Mouse (Mus musculus): ENCODE data around the gene Fhit. TPM values are rescaled to one million over a fixed set of nuclear protein-coding genes. Genes with fewer than 3 reads are reported as not detected.
A peak's percentile ranks its signal among the peaks of the same experiment; 100 is the strongest.

The Fhit gene
- total and polyA plus RNA-seq, 2 experiments from 2014 or later = 2.5 to 12.5 TPM

DNA sequence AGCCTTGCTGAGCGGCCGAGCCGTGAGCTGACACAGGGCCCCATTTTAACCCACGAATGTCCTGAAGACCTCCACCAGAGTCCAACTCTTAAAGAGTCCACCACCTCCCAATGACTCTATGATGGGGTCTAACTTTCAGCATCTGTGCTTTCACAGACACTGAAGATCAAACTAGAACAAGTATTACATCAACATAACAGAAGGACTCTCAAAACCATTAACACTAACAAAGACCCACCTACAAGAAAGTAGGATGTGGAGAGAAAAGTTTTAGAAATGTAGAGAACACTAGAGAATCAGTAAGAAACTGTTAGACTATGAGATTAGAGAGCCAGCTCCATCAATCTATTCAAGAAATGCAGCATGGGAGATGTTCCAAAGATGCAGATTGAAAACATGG lies 501.6 kb downstream of the Fhit start:
- WGBS = 93% methylated on average over 4 of the region's 4 CpGs

DNA sequence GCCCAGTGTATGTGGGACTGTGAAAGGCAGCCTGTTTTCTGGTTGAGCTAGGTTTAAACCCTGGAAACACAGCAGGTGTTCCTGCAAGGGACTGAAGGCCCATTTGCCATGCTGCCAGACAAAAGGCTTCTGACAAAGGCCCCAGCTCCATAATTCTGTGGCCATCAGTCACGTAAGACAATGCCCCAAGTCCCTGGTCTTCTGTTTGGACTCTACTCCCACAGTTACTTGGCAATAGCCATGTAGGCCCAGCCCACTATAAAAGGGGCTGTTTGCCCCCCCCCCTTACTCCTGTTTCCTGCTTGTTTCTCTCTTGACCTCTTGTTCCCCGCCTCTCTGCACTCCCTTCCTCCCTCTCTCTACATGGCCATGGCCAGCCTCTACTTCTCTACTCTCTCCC lies 502.5 kb downstream of the Fhit start:
- H3K4me1 ChIP-seq (ENCODE audit: insufficient read depth, low read length) = no peaks in the 10 kb centered on the region
- H3K27ac ChIP-seq = no peak overlapping the region
- no peak for DNase-seq (ENCODE audit: low spot score)
- 35% methylated on average over 2 of the region's 2 CpGs for WGBS
- H3K9me3 ChIP-seq (ENCODE audit: low read length) = no peaks in the 10 kb centered on the region
- TF ChIP-seq CTCF (IDR thresholded peaks at IDR 0.05; ENCODE audit: low read depth) = no peak
- no peak overlapping the region for H3K9ac ChIP-seq (replicated peaks; ENCODE audit: low read length)
- H3K36me3 ChIP-seq (ENCODE audit: insufficient read depth, low read length) = no peaks in the 10 kb centered on the region
- no peak overlapping the region for H3K4me2 ChIP-seq (ENCODE audit: low read depth, low read length)
- no peaks in the 10 kb centered on the region for H3K27me3 ChIP-seq (ENCODE audit: insufficient read depth, low read length)
- 0 out of 2 replicates have a peak, but pooled peaks have one; percentile 35 for ATAC-seq
- no peak overlapping the region for H3K4me3 ChIP-seq (ENCODE audit: low read length)

More for the DNA sequence above, 501.6 kb downstream of the Fhit start:
- Histone ChIP-seq H3K9ac (replicated peaks; ENCODE audit: low read length) (no peak overlapping the region), H3K27ac (no peak overlapping the region), H3K27me3 (ENCODE audit: insufficient read depth, low read length) (no peaks in the 10 kb centered on the region), H3K4me2 (ENCODE audit: low read depth, low read length) (no peak overlapping the region), H3K9me3 (ENCODE audit: low read length) (no peaks in the 10 kb centered on the region), H3K4me3 (ENCODE audit: low read length) (no peak overlapping the region), H3K4me1 (ENCODE audit: insufficient read depth, low read length) (no peaks in the 10 kb centered on the region), H3K36me3 (ENCODE audit: insufficient read depth, low read length) (no peaks in the 10 kb centered on the region)
- ATAC-seq (no peak), DNase-seq (ENCODE audit: low spot score) (no peak)
- TF ChIP-seq CTCF (IDR thresholded peaks at IDR 0.05; ENCODE audit: low read depth) = no peak

DNA sequence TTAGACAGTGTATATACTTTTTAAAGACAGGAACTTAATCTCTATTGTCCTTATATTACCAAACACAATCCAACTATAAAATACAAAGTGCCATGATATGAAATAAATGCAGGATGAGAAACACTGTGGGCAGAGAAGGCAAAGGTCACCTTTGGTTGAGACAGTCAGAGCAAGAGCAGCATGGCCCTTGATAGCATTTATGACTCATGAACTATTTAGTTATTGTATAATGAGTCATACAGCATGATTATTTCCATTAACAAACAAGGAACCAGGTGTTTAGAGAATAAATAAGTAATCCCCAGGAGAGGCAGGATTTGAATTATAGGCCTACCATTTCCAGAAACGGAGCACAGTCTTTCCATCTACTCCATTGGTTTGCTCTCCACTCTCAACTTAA lies 503.6 kb downstream of the Fhit start:
- ATAC-seq = no peak
- Histone ChIP-seq H3K9ac (replicated peaks; ENCODE audit: low read length) (no peak overlapping the region), H3K9me3 (ENCODE audit: low read length) (no peaks in the 10 kb centered on the region), H3K4me1 (ENCODE audit: insufficient read depth, low read length) (no peaks in the 10 kb centered on the region), H3K4me2 (ENCODE audit: low read depth, low read length) (no peak overlapping the region), H3K4me3 (ENCODE audit: low read length) (no peak overlapping the region), H3K36me3 (ENCODE audit: insufficient read depth, low read length) (no peaks in the 10 kb centered on the region), H3K27ac (no peak overlapping the region), H3K27me3 (ENCODE audit: insufficient read depth, low read length) (no peaks in the 10 kb centered on the region)
- no peak for DNase-seq (ENCODE audit: low spot score)
- TF ChIP-seq CTCF (IDR thresholded peaks at IDR 0.05; ENCODE audit: low read depth) = no peak
- 88% methylated on average over 1 of the region's 1 CpGs for WGBS

DNA sequence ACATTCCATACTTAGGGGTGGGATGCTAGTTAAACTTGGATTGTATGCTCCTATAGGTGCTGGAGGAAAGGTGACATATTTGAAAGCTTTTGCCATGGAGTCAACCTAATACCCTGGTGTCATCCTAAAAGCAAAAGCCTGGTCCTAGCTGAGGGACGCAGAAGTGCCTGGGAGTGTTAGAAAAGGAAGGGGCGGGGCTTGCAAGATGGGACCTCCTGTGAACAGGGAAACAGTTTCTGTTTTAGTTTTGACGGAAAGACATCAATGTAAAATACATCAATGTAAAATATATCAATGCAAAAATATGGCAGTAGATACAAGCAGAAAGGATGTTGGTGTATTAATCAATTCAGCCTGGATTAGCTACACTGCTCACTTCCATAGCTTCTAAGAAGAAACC lies 504.5 kb downstream of the Fhit start:
- H3K9me3 ChIP-seq (ENCODE audit: low read length) = no peaks in the 10 kb centered on the region
- WGBS = 90% methylated on average over 3 of the region's 3 CpGs

DNA sequence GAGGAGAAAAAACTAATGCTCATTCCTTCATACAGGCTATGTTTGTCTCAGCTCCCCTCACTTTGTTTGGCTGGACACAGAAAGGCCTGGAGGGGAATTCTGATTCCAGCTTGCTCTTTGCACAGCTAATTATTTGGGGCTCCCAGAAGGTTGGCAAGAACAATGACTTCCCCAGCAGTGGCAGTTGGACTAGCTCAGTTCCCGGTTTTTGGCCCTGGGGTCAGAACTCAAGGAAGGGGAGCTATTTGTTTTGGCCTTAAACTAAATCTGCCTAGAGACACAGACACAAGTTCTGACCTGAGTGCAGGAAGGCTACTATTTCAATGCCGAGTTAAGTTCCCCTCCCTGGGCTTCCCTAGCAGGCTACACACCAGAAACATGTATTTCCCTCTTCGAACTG lies 506.0 kb downstream of the Fhit start:
- H3K9me3 ChIP-seq (ENCODE audit: low read length) = no peaks in the 10 kb centered on the region
- no peak for ATAC-seq
- no peaks in the 10 kb centered on the region for H3K27me3 ChIP-seq (ENCODE audit: insufficient read depth, low read length)
- H3K27ac ChIP-seq = no peak overlapping the region
- H3K4me2 ChIP-seq (ENCODE audit: low read depth, low read length) = no peak overlapping the region
- peak; percentile 30 for DNase-seq (ENCODE audit: low spot score)
- WGBS = 46% methylated on average over 3 of the region's 3 CpGs
- no peaks in the 10 kb centered on the region for H3K4me1 ChIP-seq (ENCODE audit: insufficient read depth, low read length)
- no peaks in the 10 kb centered on the region for H3K36me3 ChIP-seq (ENCODE audit: insufficient read depth, low read length)
- no peak for TF ChIP-seq CTCF (IDR thresholded peaks at IDR 0.05; ENCODE audit: low read depth)
- no peak overlapping the region for H3K4me3 ChIP-seq (ENCODE audit: low read length)
- no peak overlapping the region for H3K9ac ChIP-seq (replicated peaks; ENCODE audit: low read length)

More for the DNA sequence above, 504.5 kb downstream of the Fhit start:
- no peak for ATAC-seq
- H3K4me1 ChIP-seq (ENCODE audit: insufficient read depth, low read length) = no peaks in the 10 kb centered on the region
- H3K36me3 ChIP-seq (ENCODE audit: insufficient read depth, low read length) = no peaks in the 10 kb centered on the region
- H3K9ac ChIP-seq (replicated peaks; ENCODE audit: low read length) = no peak overlapping the region
- no peak overlapping the region for H3K4me2 ChIP-seq (ENCODE audit: low read depth, low read length)
- no peak overlapping the region for H3K4me3 ChIP-seq (ENCODE audit: low read length)
- no peaks in the 10 kb centered on the region for H3K27me3 ChIP-seq (ENCODE audit: insufficient read depth, low read length)
- no peak for TF ChIP-seq CTCF (IDR thresholded peaks at IDR 0.05; ENCODE audit: low read depth)
- H3K27ac ChIP-seq = no peak overlapping the region
- DNase-seq (ENCODE audit: low spot score) = no peak

DNA sequence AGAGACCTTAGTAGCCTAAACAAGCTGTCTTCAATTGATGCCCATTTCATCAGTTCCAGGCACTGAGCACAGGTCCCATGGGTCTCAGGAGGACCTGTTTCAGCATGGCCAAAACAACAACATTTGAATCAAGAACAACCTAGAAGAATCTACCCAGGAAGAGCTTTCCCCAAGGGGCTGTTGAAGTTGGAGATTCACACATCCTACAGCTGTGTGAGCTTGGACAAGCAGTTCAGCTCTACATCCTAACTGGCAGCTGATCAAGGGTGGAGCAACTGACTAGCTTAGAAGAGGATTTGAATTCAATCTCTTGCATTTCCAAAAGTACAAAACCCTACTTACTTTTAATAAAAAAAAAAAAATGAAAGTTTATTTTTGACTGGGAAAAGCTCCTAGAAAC lies 514.0 kb downstream of the Fhit start:
- H3K27me3 ChIP-seq (ENCODE audit: insufficient read depth, low read length) = no peaks in the 10 kb centered on the region
- no peak overlapping the region for H3K4me2 ChIP-seq (ENCODE audit: low read depth, low read length)
- H3K4me3 ChIP-seq (ENCODE audit: low read length) = no peak overlapping the region
- no peaks in the 10 kb centered on the region for H3K9me3 ChIP-seq (ENCODE audit: low read length)
- DNase-seq (ENCODE audit: low spot score) (no peak), ATAC-seq (no peak)
- H3K4me1 ChIP-seq (ENCODE audit: insufficient read depth, low read length) = no peaks in the 10 kb centered on the region
- no peak for TF ChIP-seq CTCF (IDR thresholded peaks at IDR 0.05; ENCODE audit: low read depth)
- H3K36me3 ChIP-seq (ENCODE audit: insufficient read depth, low read length) = no peaks in the 10 kb centered on the region
- H3K9ac ChIP-seq (replicated peaks; ENCODE audit: low read length) = no peak overlapping the region
- no peak overlapping the region for H3K27ac ChIP-seq

DNA sequence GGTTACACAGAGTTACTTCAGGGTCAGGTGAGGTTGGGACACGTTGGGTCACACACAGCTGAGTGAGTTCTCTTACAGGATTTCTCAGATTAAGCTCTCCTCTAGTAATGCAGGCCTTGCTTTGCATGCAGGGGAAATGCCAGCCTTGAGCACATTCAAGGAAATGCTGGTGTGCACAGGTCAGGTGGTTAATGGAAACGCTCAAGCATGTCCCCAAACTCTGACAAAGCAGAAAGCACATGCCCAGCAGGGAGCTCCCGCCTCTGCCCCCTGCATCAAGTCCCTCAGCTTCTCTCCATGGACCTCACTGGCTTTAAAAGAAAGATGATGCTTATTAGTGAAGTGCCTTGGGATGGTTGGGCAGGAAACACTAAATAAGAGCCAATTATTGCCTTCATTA lies 530.1 kb downstream of the Fhit start:
- no peak for TF ChIP-seq CTCF (IDR thresholded peaks at IDR 0.05; ENCODE audit: low read depth)
- DNase-seq (ENCODE audit: low spot score) (no peak), ATAC-seq (no peak)
- Histone ChIP-seq H3K36me3 (ENCODE audit: insufficient read depth, low read length) (no peaks in the 10 kb centered on the region), H3K27me3 (ENCODE audit: insufficient read depth, low read length) (no peaks in the 10 kb centered on the region), H3K27ac (no peak overlapping the region), H3K4me3 (ENCODE audit: low read length) (no peak overlapping the region), H3K9me3 (ENCODE audit: low read length) (no peaks in the 10 kb centered on the region), H3K4me1 (ENCODE audit: insufficient read depth, low read length) (no peaks in the 10 kb centered on the region), H3K9ac (replicated peaks; ENCODE audit: low read length) (no peak overlapping the region), H3K4me2 (ENCODE audit: low read depth, low read length) (no peak overlapping the region)
- 47% methylated on average over 3 of the region's 3 CpGs for WGBS

All from hindbrain, postnatal 0 days (tissue).